Mouse (Mus musculus) G1E (cell line): ENCODE measurements around the gene Jph3.

ENCODE experiments used
- CTCF ChIP-seq: IDR thresholded peaks from 2 replicates; pipeline ENCODE4 v1.5.1; 2012; ENCODE audit warnings: low read depth, low read length, inconsistent platforms, mixed read lengths
- GATA1 ChIP-seq: IDR thresholded peaks from 2 replicates; pipeline ENCODE4 v1.6.1; 2012; ENCODE audit warnings: borderline replicate concordance, low read length, inconsistent platforms, mixed read lengths
- GATA2 ChIP-seq: IDR thresholded peaks from 2 replicates; pipeline ENCODE4 v1.6.1; 2012; ENCODE audit warnings: low read depth, low read length, inconsistent platforms, borderline replicate concordance
- POLR2AphosphoS5 ChIP-seq: IDR thresholded peaks from 2 replicates; pipeline ENCODE4 v1.6.1; 2012; ENCODE audit warnings: low read depth, low read length, inconsistent platforms; ENCODE audit not compliant: insufficient replicate concordance
- TAL1 ChIP-seq: conservative IDR thresholded peaks from 2 replicates; pipeline ENCODE4 v1.6.1; 2012; ENCODE audit warnings: low read depth, low read length, inconsistent platforms, mixed read lengths

DNA sequence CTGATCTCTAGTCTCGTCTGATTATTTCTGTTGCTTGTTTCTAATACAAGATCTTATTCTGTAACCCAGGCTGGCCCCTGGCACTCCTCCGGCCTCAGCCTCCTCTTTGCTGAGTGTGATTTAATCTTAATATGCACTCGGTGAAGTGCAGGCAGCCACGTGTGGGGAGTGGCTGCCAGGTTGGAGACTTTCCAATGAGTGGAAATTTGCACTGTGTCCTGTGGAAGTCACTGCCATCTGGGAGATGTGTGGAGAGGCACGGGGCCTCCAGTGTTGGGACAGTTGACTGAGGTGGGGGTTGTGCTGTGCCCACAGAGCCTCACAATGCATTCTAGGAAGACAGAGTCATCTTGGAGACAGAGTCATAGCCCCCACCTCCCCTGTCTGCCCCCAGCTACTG, 53.1 kb downstream of the Jph3 start:
- TF ChIP-seq CTCF (no peak), GATA1 (no peak), TAL1 (no peak), POLR2AphosphoS5 (no peak), GATA2 (no peak)
